Mouse (Mus musculus) hindbrain, embryonic 15.5 days (tissue): ENCODE measurements around the gene Actr3. TPM values are rescaled to one million over a fixed set of nuclear protein-coding genes. Genes with fewer than 3 reads are reported as not detected.
"Not testable (repeated sequence)": the region's sequence is repeated elsewhere in the genome, so short reads cannot be mapped to it uniquely, and the experiment has no call there.

Source experiments
- ATAC-seq: fragments of 200-750 bp; cut with Nextera tagmentation; 2 replicates; pipeline ENCODE4 v1.8.0; 2017; ENCODE audit warnings: low read depth, moderate number of reproducible peaks, moderate TSS enrichment; ENCODE audit not compliant: low FRiP score
- H3K27ac ChIP-seq: fragments of 300-500 bp; sonication (generic); replicated peaks from 2 replicates; pipeline ENCODE4 v1.5.1; 2015; ENCODE audit warnings: mild to moderate bottlenecking, inconsistent platforms
- H3K27me3 ChIP-seq: fragments of 300-500 bp; sonication (generic); 2 replicates; pipeline ENCODE4 v1.6.1; 2015; ENCODE audit warnings: control low read depth, inconsistent platforms
- H3K36me3 ChIP-seq: fragments of 300-500 bp; sonication (generic); 2 replicates; pipeline ENCODE4 v1.6.1; 2015; ENCODE audit warnings: control low read depth, inconsistent platforms
- H3K4me1 ChIP-seq: fragments of 300-500 bp; sonication (generic); replicated peaks from 2 replicates; pipeline ENCODE4 v1.6.1; 2015; ENCODE audit warnings: control low read depth, inconsistent platforms
- H3K4me2 ChIP-seq: fragments of 300-500 bp; sonication (generic); 2 replicates; pipeline ENCODE4 v1.6.1; 2015; ENCODE audit warnings: moderate library complexity, mild to moderate bottlenecking, inconsistent platforms
- H3K4me3 ChIP-seq: fragments of 300-500 bp; sonication (generic); 2 replicates; pipeline ENCODE4 v1.5.1; 2015; ENCODE audit warnings: mild to moderate bottlenecking, inconsistent platforms
- H3K9ac ChIP-seq: fragments of 300-500 bp; sonication (generic); 2 replicates; pipeline ENCODE4 v1.6.1; 2015; ENCODE audit warnings: inconsistent platforms
- H3K9me3 ChIP-seq: fragments of 300-500 bp; sonication (generic); 2 replicates; pipeline ENCODE4 v1.6.1; 2016; ENCODE audit warnings: control low read depth, inconsistent platforms
- WGBS: fragments of 180-500 bp; shearing (Covaris S2); methylation state at CpG from one replicate; pipeline ENCODE4 v1.1.7; 2015; 5-methylcytosine and 5-hydroxymethylcytosine counted together
- polyA plus RNA-seq: library from polyadenylated mRNA; unstranded; fragments of >200 nt; fragmentation: Nextera tagmentation; extraction: Ambion mirVana; gene quantifications from 2 replicates; pipeline ENCODE4 v1.2.1, GENCODE M21; 2015

Actr3 gene
- polyA plus RNA-seq, 1 experiment from 2014 or later: 234 TPM

DNA sequence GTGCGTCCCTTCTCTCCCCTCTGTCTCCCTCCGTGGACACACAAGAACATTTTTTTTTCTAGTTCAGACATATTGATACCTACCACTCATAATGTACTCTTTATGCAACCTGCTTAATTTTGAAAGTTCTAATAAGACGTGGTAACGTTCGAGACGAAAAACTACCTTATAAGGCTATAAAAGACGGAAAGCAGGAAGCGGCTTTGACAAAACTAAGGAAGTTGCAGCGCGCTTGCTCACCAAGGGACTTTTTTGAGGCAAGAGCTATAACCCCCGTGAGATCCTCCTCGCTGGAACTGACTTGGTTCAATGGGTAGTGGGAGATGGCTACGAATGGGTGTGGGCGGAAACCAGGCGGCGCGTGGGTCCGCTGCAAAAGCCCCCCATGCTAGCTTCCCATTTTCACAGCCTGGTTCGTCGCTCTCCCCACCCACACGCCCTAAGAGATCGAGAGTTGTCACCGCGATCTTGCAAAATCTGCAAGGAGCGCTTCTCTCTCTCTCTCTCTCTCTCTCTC is 984 bp downstream of the Actr3 start:
- Histone ChIP-seq H3K9me3 (no peaks in the 10 kb centered on the region), H3K9ac (peak overlapping the region; percentile 97), H3K27ac (peak overlapping the region; percentile 99), H3K4me3 (peak overlapping the region; percentile 96), H3K27me3 (no peaks in the 10 kb centered on the region), H3K36me3 (no peaks in the 10 kb centered on the region), H3K4me1 (peaks cover 39% of the 10 kb centered on the region), H3K4me2 (peak overlapping the region; percentile 68)
- 0 out of 2 replicates have a peak, but pooled peaks have one; percentile 1 for ATAC-seq
- under 1% methylated on average over 25 of the region's 25 CpGs for WGBS

DNA sequence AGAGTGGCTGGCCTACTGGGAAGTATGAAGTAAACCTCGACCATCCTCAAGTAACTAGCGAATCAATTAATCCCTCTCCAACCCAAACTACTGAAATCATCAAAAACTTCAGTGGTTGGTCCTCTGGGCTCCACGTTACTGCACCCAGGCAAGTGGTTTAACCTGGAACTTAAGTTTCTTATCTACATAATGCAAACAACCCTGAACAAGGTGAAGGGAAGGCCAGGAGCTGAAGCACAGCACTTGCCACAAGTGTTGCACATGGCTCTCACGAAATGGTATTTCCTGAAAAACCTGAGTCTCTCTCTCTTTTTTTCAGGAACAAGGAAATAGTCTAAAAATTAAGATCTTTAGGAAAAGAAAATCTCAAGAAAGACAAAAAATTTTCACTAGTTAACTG is 4.2 kb downstream of the Actr3 start:
- Histone ChIP-seq H3K4me1 (peaks cover 44% of the 10 kb centered on the region), H3K36me3 (no peaks in the 10 kb centered on the region), H3K4me2 (no peak overlapping the region), H3K4me3 (no peak overlapping the region), H3K9ac (no peak overlapping the region), H3K27me3 (no peaks in the 10 kb centered on the region), H3K9me3 (no peaks in the 10 kb centered on the region), H3K27ac (no peak overlapping the region)
- 80% methylated on average over 4 of the region's 4 CpGs for WGBS
- ATAC-seq: no peak

DNA sequence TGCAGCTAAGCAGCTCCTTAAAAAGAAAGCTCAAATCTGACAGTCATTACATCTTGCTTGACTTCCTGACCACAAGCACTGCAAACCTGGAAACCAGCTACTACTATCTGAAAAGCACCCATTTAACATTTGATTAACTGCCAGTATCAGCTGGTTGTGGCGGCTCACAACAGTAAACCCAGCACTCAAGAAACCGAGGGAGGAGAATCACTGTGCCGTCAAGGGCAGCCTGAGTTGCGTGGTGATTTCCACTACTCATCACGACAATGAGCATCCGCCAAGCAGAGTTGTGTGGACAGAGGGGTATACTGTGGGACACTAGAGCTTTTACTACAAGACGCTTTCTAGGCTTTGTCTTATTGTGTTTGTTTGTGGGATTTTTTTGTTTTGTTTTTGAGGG is 4.8 kb downstream of the Actr3 start:
- peaks cover 41% of the 10 kb centered on the region for H3K4me1 ChIP-seq
- WGBS: 51% methylated on average over 7 of the region's 7 CpGs

DNA sequence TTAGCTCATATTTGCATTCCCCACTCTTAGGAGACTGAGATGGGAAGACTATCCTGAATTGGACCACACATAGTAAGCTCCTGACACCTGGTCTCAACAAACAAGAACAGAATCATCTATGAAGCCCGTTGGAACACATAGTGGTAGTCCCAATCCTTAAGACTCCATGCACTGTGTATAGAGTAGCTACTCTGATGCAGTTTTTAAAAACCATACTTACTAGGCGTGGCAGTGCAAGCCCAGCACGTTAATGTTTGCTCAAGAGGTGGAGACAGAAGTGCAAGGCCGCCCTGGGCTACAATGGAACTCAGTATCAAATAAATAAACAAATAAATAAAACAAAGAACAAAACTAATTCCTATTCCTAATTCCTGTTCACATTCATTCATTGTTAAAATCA is 5.5 kb downstream of the Actr3 start:
- WGBS: 89% methylated on average over 4 of the region's 4 CpGs
- peaks cover 41% of the 10 kb centered on the region for H3K4me1 ChIP-seq
- H3K4me3 ChIP-seq: no peak overlapping the region
- H3K27me3 ChIP-seq: no peaks in the 10 kb centered on the region
- no peaks in the 10 kb centered on the region for H3K36me3 ChIP-seq
- ATAC-seq: no peak
- no peak overlapping the region for H3K4me2 ChIP-seq
- no peaks in the 10 kb centered on the region for H3K9me3 ChIP-seq
- H3K9ac ChIP-seq: no peak overlapping the region
- H3K27ac ChIP-seq: no peak overlapping the region

More for the DNA sequence above, 4.8 kb downstream of the Actr3 start:
- Histone ChIP-seq H3K27me3 (no peaks in the 10 kb centered on the region), H3K27ac (no peak overlapping the region), H3K4me3 (no peak overlapping the region), H3K36me3 (no peaks in the 10 kb centered on the region), H3K9ac (no peak overlapping the region), H3K9me3 (no peaks in the 10 kb centered on the region), H3K4me2 (no peak overlapping the region)
- no peak for ATAC-seq

DNA sequence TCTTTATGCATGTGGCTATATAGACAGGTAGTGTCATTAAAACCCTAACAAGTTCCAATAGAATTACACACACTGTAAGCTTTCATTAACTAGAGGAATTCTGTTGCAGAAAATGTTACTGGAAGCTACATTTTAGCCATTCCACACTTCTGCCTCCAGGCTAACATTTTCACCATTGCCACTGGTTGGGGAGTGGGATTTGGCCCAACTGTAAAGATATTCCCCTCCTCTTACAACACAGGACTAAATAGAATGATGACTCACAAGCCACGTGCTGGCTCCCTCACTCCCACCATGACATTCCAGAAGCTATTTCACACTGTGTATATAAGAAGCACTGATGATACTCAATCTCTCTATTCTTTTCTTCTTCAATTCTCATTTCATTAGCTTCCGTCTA is 7.2 kb downstream of the Actr3 start:
- Histone ChIP-seq H3K9ac (no peak overlapping the region), H3K4me3 (no peak overlapping the region), H3K27ac (no peak overlapping the region), H3K36me3 (no peaks in the 10 kb centered on the region), H3K9me3 (no peaks in the 10 kb centered on the region), H3K4me2 (no peak overlapping the region), H3K27me3 (no peaks in the 10 kb centered on the region), H3K4me1 (peaks cover 32% of the 10 kb centered on the region)
- WGBS: 52% methylated on average over 2 of the region's 2 CpGs
- ATAC-seq: no peak

DNA sequence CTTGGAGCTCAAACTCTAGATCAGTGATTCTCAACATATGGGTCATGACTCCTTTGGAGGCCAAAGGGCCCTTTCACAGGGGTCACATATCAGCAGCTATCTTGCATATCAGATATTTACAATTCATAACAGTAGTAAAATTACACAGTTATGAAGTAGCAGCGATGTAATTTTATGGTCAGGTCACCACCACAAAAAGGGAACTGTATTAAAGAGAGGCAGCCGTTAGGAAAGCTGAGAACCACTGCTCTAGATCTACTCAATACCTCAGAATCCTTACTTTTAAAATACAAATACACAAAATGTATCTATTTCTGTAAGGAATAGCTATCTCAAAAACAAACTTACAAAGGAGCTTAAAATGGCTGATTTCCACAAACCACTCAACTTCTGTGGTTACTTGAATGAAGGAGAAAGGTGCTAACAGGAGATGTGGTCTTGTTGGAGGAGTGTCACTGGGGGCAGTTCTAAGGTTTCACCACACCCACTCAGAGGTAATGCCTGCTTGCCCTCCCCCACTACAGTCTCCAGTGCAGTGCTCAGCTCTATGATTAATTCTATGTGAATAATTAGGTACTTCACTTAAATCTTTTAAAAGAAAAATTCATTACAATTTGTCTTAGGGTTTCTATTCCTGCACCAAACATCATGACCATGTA is 9.0 kb downstream of the Actr3 start:
- Histone ChIP-seq H3K36me3 (no peaks in the 10 kb centered on the region), H3K4me3 (no peak overlapping the region), H3K9ac (no peak overlapping the region), H3K27me3 (no peaks in the 10 kb centered on the region), H3K27ac (no peak overlapping the region), H3K4me1 (peaks cover 18% of the 10 kb centered on the region; the same call in 1 of the 2 replicates), H3K4me2 (no peak overlapping the region), H3K9me3 (no peaks in the 10 kb centered on the region)
- ATAC-seq: no peak
- WGBS: 89% methylated on average over 2 of the region's 2 CpGs

DNA sequence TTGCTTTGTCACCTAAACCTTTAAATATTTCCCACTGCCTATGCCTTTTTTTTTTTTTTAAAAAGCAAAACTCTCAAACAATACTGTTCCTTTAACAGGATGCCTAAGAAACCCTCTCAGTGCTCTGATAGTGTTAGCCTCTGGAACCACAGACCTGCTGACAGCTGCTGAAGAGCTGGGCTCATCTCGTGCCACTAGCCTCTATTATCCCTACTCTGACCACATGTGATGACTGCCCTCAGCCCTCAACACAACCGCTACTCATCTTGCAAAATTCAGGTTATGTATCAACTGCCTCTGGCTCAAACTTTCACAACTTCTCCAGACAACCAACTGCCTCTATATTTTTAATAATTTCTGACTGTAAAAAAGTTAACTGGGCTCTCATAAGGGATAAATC is 15.6 kb downstream of the Actr3 start:
- no peaks in the 10 kb centered on the region for H3K9me3 ChIP-seq
- H3K9ac ChIP-seq: no peak overlapping the region
- no peak overlapping the region for H3K4me3 ChIP-seq
- WGBS: 66% methylated on average over 2 of the region's 2 CpGs
- ATAC-seq: no peak
- no peak overlapping the region for H3K27ac ChIP-seq
- H3K4me2 ChIP-seq: no peak overlapping the region
- H3K27me3 ChIP-seq: no peaks in the 10 kb centered on the region
- H3K36me3 ChIP-seq: peaks cover 12% of the 10 kb centered on the region
- H3K4me1 ChIP-seq: no peaks in the 10 kb centered on the region

DNA sequence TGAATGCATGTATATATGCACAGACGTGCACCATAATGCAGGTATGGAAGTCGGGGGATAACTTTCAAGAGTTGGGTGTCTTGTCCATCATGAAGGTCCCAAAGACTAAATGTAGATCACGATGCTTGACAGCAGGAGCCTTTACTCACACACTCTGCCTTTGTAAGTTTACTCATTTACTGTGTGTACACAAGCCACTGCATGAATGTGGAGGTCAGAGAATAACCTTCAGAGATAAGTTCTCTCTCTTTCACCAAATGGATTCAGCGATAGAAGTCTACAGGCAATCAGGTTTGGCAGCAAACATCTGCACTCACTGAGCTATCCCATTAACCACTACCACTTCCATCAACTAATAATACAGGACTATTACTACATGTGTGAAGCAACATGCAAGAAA is 16.8 kb downstream of the Actr3 start:
- Histone ChIP-seq H3K9ac (no peak overlapping the region), H3K27ac (no peak overlapping the region), H3K4me3 (no peak overlapping the region), H3K9me3 (no peaks in the 10 kb centered on the region), H3K27me3 (no peaks in the 10 kb centered on the region), H3K4me1 (no peaks in the 10 kb centered on the region), H3K36me3 (peaks cover 12% of the 10 kb centered on the region), H3K4me2 (no peak overlapping the region)
- ATAC-seq: no peak
- 93% methylated on average over 4 of the region's 4 CpGs for WGBS

DNA sequence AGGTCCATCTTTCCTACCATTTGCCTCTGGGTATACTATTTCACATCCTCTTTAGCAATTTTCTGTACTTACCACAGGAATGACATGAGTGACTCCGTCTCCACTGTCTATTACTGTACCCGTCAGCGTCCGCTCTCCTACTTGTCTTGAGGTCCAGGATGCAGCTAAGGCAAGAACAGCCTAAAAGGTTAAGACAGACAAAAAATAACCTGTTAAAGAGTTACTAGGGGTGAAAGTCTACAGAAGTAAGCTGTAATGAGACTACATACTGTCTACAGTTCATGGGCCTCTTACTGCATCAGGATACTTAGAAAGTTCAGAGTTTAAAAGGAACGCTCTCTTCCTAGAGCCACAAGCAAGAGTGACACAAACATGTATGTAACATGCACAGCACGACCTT is 28.3 kb downstream of the Actr3 start:
- H3K4me2 ChIP-seq: no peak overlapping the region
- WGBS: 93% methylated on average over 6 of the region's 6 CpGs
- no peak overlapping the region for H3K27ac ChIP-seq
- no peaks in the 10 kb centered on the region for H3K4me1 ChIP-seq
- no peak overlapping the region for H3K4me3 ChIP-seq
- no peaks in the 10 kb centered on the region for H3K27me3 ChIP-seq
- H3K9me3 ChIP-seq: no peaks in the 10 kb centered on the region
- ATAC-seq: no peak
- no peak overlapping the region for H3K9ac ChIP-seq
- peaks cover 42% of the 10 kb centered on the region for H3K36me3 ChIP-seq

DNA sequence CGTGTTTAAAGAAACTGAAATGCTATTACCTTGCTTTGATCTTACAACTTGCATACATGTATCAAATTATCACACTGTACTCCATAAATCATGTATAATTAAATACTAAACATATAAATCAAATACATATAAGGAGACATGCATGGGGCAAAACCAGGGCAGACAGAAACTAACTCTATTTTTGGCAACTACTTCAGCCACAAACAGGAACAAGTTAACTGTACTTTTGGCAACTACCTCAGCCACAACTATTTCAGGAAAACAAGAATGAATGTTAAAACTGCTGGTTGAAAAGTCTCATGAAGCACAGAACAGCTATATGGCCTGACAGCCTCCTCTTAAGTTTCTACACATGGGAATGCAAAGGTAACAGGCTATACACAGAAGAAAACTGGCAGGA is 40.1 kb downstream of the Actr3 start:
- no peaks in the 10 kb centered on the region for H3K4me1 ChIP-seq
- H3K4me3 ChIP-seq: no peak overlapping the region
- H3K27ac ChIP-seq: no peak overlapping the region
- no peak overlapping the region for H3K9ac ChIP-seq
- WGBS: 96% methylated on average over 1 of the region's 1 CpGs
- no peak for ATAC-seq
- no peaks in the 10 kb centered on the region for H3K9me3 ChIP-seq
- H3K36me3 ChIP-seq: peaks cover 31% of the 10 kb centered on the region
- H3K4me2 ChIP-seq: no peak overlapping the region
- H3K27me3 ChIP-seq: no peaks in the 10 kb centered on the region

DNA sequence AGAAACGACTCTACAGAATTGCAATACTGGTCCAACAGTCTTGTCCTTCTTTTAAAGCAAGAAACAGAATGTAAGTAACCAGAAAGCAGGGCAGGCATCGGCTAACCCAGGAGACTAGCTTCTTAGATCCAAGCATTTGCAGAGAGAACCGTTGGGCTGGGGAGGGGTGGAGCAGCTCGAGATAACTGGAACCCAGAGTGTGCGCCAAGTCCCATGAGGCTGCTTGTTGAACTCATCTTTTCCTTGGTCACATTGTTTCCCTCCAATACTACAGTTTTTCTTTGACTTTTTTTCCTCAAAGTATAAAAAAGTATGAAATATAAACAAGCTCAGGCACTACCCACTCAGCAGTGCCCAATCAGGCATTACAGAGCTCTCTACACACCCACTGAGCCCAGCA is 42.2 kb downstream of the Actr3 start:
- H3K9ac ChIP-seq, H3K4me2 ChIP-seq, H3K9me3 ChIP-seq, ATAC-seq, H3K27me3 ChIP-seq, H3K27ac ChIP-seq, H3K4me3 ChIP-seq, H3K4me1 ChIP-seq: not testable (repeated sequence)
- WGBS: 87% methylated on average over 5 of the region's 5 CpGs
- H3K36me3 ChIP-seq: peaks cover 25% of the 10 kb centered on the region

DNA sequence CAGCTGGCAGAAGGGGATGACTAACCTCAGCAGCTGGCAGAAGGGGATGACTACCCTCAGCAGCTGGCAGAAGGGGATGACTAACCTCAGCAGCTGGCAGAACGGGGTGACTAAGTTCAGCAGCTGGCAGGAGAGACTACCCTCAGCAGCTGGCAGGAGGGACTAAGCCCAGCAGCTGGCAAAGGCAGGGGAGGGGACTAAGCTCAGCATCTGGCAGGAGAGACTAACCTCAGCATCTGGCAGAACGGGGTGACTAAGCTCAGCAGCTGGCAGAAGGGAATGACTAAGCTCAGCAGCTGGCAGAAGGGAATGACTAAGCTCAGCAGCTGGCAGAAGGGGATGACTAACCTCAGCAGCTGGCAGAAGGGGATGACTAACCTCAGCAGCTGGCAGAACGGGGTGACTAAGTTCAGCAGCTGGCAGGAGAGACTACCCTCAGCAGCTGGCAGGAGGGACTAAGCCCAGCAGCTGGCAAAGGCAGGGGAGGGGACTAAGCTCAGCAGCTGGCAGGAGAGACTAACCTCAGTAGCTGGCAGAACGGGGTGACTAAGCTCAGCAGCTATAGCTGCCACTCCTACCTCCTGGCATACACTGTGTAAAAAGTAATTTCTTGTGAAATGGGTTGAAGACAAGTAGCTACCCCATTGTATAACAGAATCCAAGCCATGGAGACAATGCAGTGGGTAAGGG is 45.3 kb downstream of the Actr3 start:
- 86% methylated on average over 4 of the region's 4 CpGs for WGBS

More for the DNA sequence above, 45.3 kb downstream of the Actr3 start:
- not testable (repeated sequence) for H3K4me2 ChIP-seq, ATAC-seq, H3K4me1 ChIP-seq, H3K27ac ChIP-seq, H3K9ac ChIP-seq, H3K36me3 ChIP-seq, H3K4me3 ChIP-seq, H3K27me3 ChIP-seq, H3K9me3 ChIP-seq
